Mouse (Mus musculus) ES-E14 (cell line): ENCODE measurements around the gene Ethe1. TPM values are rescaled to one million over a fixed set of nuclear protein-coding genes. Genes with fewer than 3 reads are reported as not detected.

Experiments
- DNase-seq: peaks from one replicate; pipeline ENCODE4 v3.0.0-alpha.2; 2013; ENCODE audit warnings: low read depth, low spot score
- H3K27ac ChIP-seq: 2 replicates; pipeline ENCODE4 v1.5.1; 2012; ENCODE audit warnings: low read depth, mild to moderate bottlenecking, low read length, moderate library complexity, mixed read lengths; ENCODE audit not compliant: poor library complexity, insufficient read depth, severe bottlenecking
- H3K36me3 ChIP-seq: 2 replicates; pipeline ENCODE4 v1.6.1; 2012; ENCODE audit warnings: mild to moderate bottlenecking, low read length, moderate library complexity, mixed read lengths; ENCODE audit not compliant: control insufficient read depth, poor library complexity, insufficient read depth, severe bottlenecking
- H3K4me1 ChIP-seq, 2 experiments: fragments of 150-350 bp in 1 of 2; sonication (generic) in 1 of 2; 2 replicates each; pipeline ENCODE4 v1.6.1; 2012; ENCODE audit warnings: low read length in 2 of 2, mild to moderate bottlenecking in 1 of 2, mixed read lengths in 1 of 2; ENCODE audit not compliant: control insufficient read depth in 2 of 2, insufficient read depth in 2 of 2, poor library complexity in 1 of 2
- H3K4me3 ChIP-seq, 2 experiments: fragments of 150-350 bp in 1 of 2; sonication (generic) in 1 of 2; 2 replicates each; pipeline ENCODE4 v1.5.1; 2012; ENCODE audit warnings: low read length in 2 of 2, low read depth in 1 of 2, mild to moderate bottlenecking in 1 of 2, mixed read lengths in 1 of 2; ENCODE audit not compliant: insufficient read depth in 1 of 2, poor library complexity in 1 of 2, severe bottlenecking in 1 of 2
- H3K9ac ChIP-seq: 2 replicates; pipeline ENCODE4 v1.6.1; 2012; ENCODE audit warnings: low read depth, mild to moderate bottlenecking, low read length, mixed read lengths; ENCODE audit not compliant: poor library complexity, insufficient read depth, severe bottlenecking
- H3K9me3 ChIP-seq: fragments of 150-350 bp; sonication (generic); 2 replicates; pipeline ENCODE4 v1.6.1; 2012; ENCODE audit warnings: low read depth, mild to moderate bottlenecking, low read length; ENCODE audit not compliant: control insufficient read depth, insufficient read depth
- CHD2 ChIP-seq: IDR thresholded peaks from 2 replicates; pipeline ENCODE4 v1.6.1; 2014; ENCODE audit warnings: mild to moderate bottlenecking, low read depth, low read length, inconsistent platforms
- MAFK ChIP-seq: IDR thresholded peaks from 2 replicates; pipeline ENCODE4 v1.6.1; 2014; ENCODE audit warnings: mild to moderate bottlenecking, low read depth, low read length, inconsistent platforms; ENCODE audit not compliant: insufficient read depth
- ZC3H11A ChIP-seq: IDR thresholded peaks from 2 replicates; pipeline ENCODE4 v1.6.1; 2012; ENCODE audit warnings: low read depth, mild to moderate bottlenecking, inconsistent platforms, low read length, borderline replicate concordance
- in situ Hi-C, 2 experiments: fragments of 600-800 bp; cut with MboI; formaldehyde crosslinking; loops; one replicate each; pipeline ENCODE4 v1.15.1; 2025; ENCODE audit warnings: low sequenced_read_pairs in 2 of 2, inconsistent platforms in 1 of 2; ENCODE audit not compliant: unreplicated experiment in 2 of 2
- total RNA-seq: library from RNA; depleted of rRNA; stranded (reverse); fragments of 300-350 nt; gene quantifications from 2 replicates; pipeline ENCODE4 v1.2.3, GENCODE M21; 2012; rRNA removed

Gene Ethe1
- total RNA-seq, 1 experiment: 14.7 TPM

DNA sequence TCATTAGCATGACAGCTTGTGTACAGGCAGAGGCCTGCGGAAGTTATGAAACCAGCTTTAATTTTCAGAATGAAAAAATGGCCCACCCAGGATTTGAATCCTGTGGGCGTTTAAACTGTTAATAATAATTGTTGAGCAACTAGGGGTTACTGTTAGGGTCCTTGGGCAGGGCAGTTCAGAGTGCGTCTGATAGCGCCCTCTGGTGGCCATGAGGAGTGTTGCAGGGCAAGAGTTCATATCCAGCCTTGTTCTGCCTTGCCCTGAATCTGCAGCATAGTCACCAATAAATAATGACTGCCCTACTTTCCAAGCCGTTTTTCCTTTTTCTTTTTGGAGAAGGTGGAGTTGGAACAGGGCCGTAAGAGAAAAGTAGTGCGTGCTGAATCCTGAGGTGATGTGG lies 66.3 kb downstream of the Ethe1 start:
- TF ChIP-seq CHD2 (no peak), ZC3H11A (no peak), MAFK (no peak)
- peaks cover 0 to 4% of the 10 kb centered on the region in 2 experiments; a peak in 1 of 4 replicates for H3K4me1 ChIP-seq

More for the DNA sequence above, 66.3 kb downstream of the Ethe1 start:
- peak; percentile 56 for DNase-seq
- no peak overlapping the region for H3K27ac ChIP-seq
- H3K9ac ChIP-seq: no peak overlapping the region
- H3K9me3 ChIP-seq: no peaks in the 10 kb centered on the region
- in situ Hi-C loops: no loop called here
- no peak overlapping the region for H3K4me3 ChIP-seq
- H3K36me3 ChIP-seq: no peaks in the 10 kb centered on the region

Other genes with a start within 250 kb of the Ethe1 start
- gene Lypd5, start 238.3 kb upstream of the Ethe1 start, total RNA-seq: not detected in 2 replicates
- gene Kcnn4, start 217.3 kb upstream of the Ethe1 start, total RNA-seq: 3.2 and 5.3 TPM in 2 replicates
- gene Smg9, start 187.9 kb upstream of the Ethe1 start, total RNA-seq: 25.7 and 35.7 TPM in 2 replicates
- gene Irgc1, start 135.2 kb upstream of the Ethe1 start, total RNA-seq: 0.16 TPM in 1 of 2 replicates, not detected in the other
- 99.5 and 118 TPM in 2 replicates for gene Plaur, start 125.1 kb upstream of the Ethe1 start, total RNA-seq
- gene Cadm4, start 105.5 kb upstream of the Ethe1 start, total RNA-seq: 10.8 and 21.4 TPM in 2 replicates
- 94.1 and 114 TPM in 2 replicates for gene Zfp428, start 80.5 kb upstream of the Ethe1 start, total RNA-seq
- 1.2 and 1.6 TPM in 2 replicates for gene AC161166.1, start 75.1 kb upstream of the Ethe1 start, total RNA-seq
- gene Irgq, start 56.9 kb upstream of the Ethe1 start, total RNA-seq: 6.2 and 6.4 TPM in 2 replicates
- 0.58 TPM in 1 of 2 replicates, not detected in the other for gene Pinlyp, start 41.4 kb upstream of the Ethe1 start, total RNA-seq
- gene Xrcc1, start 41.3 kb upstream of the Ethe1 start, total RNA-seq: 69.7 and 144 TPM in 2 replicates
- gene Zfp575, start 98 bp downstream of the Ethe1 start, total RNA-seq: 0.22 TPM in 1 of 2 replicates, not detected in the other
- 1.5 and 1.8 TPM in 2 replicates for gene Phldb3, start 23.2 kb downstream of the Ethe1 start, total RNA-seq
- 0.13 and 0.32 TPM in 2 replicates for gene Lypd3, start 49.0 kb downstream of the Ethe1 start, total RNA-seq
- gene Tex101, start 89.1 kb downstream of the Ethe1 start, total RNA-seq: 9.5 and 10.0 TPM in 2 replicates
- not detected in 2 replicates for gene BC049730, start 121.7 kb downstream of the Ethe1 start, total RNA-seq
- gene Gm4763, start 139.4 kb downstream of the Ethe1 start, total RNA-seq: not detected in 2 replicates
- gene Cd177, start 172.8 kb downstream of the Ethe1 start, total RNA-seq: 0.22 TPM in 1 of 2 replicates, not detected in the other
- 0.89 and 1.6 TPM in 2 replicates for gene Ceacam10, start 189.7 kb downstream of the Ethe1 start, total RNA-seq